Comparison of ENCODE assay signal across 14 mouse cellular contexts in genomic region chr8:107130028-107130427, GRCm38 (mm10). TPM values are rescaled to one million over a fixed set of nuclear protein-coding genes. Genes with fewer than 3 reads are reported as not detected.
A peak's percentile ranks its signal among the peaks of the same experiment; 100 is the strongest.
DNase-seq lines count a peak whose midpoint lies in the region; ATAC-seq and TF ChIP-seq lines count a peak whose summit lies in the region.
"Had no signal": no experiment of that assay in that cellular context is flagged by ENCODE, and none has a peak within 500 bp of the region (broad histone marks: within the 10 kb centered on the region; RNA-seq: fewer than 3 reads in every experiment).

No protein-coding gene starts in this region.

- H3K27me3 ChIP-seq in heart, embryonic 14.5 days (ENCODE audit: control insufficient read depth, insufficient read depth, low read length) = no peaks in the 10 kb centered on the region
- H3K27me3 ChIP-seq: hindbrain, embryonic 15.5 days had no signal

- peaks cover 27 to 36% of the 10 kb centered on the region in 2 experiments for H3K4me1 ChIP-seq in heart, embryonic 14.5 days (ENCODE audit: control insufficient read depth in 2 of 2, insufficient read depth in 2 of 2, low read length in 2 of 2)
- H3K4me1 ChIP-seq: hindbrain, embryonic 15.5 days had no signal

- intact Hi-C loops in left cerebral cortex, adult 2 months (cut with DNase I) = no loop called here

- H3K36me3 ChIP-seq in heart, embryonic 14.5 days (ENCODE audit: control insufficient read depth, insufficient read depth, low read length) = no peaks in the 10 kb centered on the region
- H3K36me3 ChIP-seq: hindbrain, embryonic 15.5 days had no signal

- H3K4me3 ChIP-seq in heart, embryonic 14.5 days (ENCODE audit: control insufficient read depth in 1 of 2, insufficient read depth in 1 of 2, low read depth in 1 of 2, low read length in 2 of 2) = no peak overlapping the region
- H3K4me3 ChIP-seq in left cerebral cortex, adult 2 months = no peak overlapping the region
- H3K4me3 ChIP-seq: erythroblast, embryonic 14.5 days; hindbrain, embryonic 15.5 days had no signal

- peak overlapping the region; percentile 86 to 93 for H3K27ac ChIP-seq in heart, embryonic 14.5 days (replicated peaks in 1 of 2; ENCODE audit: control insufficient read depth in 1 of 2, insufficient read depth in 1 of 2, low read depth in 2 of 2, low read length in 2 of 2)
- peak overlapping the region; percentile 19; the same call in 1 of the 2 replicates for H3K27ac ChIP-seq in left cerebral cortex, adult 2 months
- H3K27ac ChIP-seq: hindbrain, embryonic 15.5 days had no signal

- no peak for ATAC-seq in heart, embryonic 14.5 days (ENCODE audit: insufficient number of reproducible peaks, insufficient read depth, low FRiP score, low read depth)

- no peak for TF ChIP-seq CTCF in left cerebral cortex, adult 2 months (IDR thresholded peaks at IDR 0.05)

- WGBS in heart, embryonic 14.5 days = 85% methylated on average over 6 of the region's 6 CpGs

- H3K4me2 ChIP-seq in heart, embryonic 14.5 days (ENCODE audit: low read length) = no peak overlapping the region
- H3K4me2 ChIP-seq: hindbrain, embryonic 15.5 days had no signal

- H3K9me3 ChIP-seq in heart, embryonic 14.5 days (ENCODE audit: control insufficient read depth, low read length) = no peaks in the 10 kb centered on the region
- H3K9me3 ChIP-seq: hindbrain, embryonic 15.5 days had no signal

- no peak overlapping the region for H3K9ac ChIP-seq in heart, embryonic 14.5 days (ENCODE audit: low read length)
- H3K9ac ChIP-seq: hindbrain, embryonic 15.5 days had no signal

- DNase-seq in adrenal gland, postnatal 14 days = peak; percentile 21
- no peak for DNase-seq in adrenal gland, postnatal 4 days (ENCODE audit: low spot score in 2 of 2)
- no peak for DNase-seq in heart, postnatal 4 days
- no peak for DNase-seq in left cerebral cortex, adult 2 months (ENCODE audit: extremely low spot score in 1 of 2, low spot score in 2 of 2)
- DNase-seq in left cerebral cortex, adult 18-20 months (ENCODE audit: low spot score in 2 of 2) = no peak
- DNase-seq in fat pad, adult 2 months (ENCODE audit: extremely low read depth, low read depth, low spot score) = peak; percentile 84
- no peak for DNase-seq in urinary bladder, postnatal 10 days (ENCODE audit: low spot score)
- DNase-seq: cerebellum, adult 11 months; gastrocnemius, postnatal 10 days; liver; thymus, postnatal 25 days had no signal

RNA-seq across cellular contexts. Expression of gene Cyb5b, which starts 20.4 kb away (rescaled TPM):
- total RNA-seq in adrenal gland, postnatal 14 days (2021) = 260 and 305 TPM in 2 replicates
- 100 to 1,000 TPM; 297 to 305 TPM for total RNA-seq in adrenal gland, postnatal 4 days (2021)
- 65.6 and 71.9 TPM in 2 replicates for polyA plus RNA-seq in heart, embryonic 14.5 days (2014; fragmentation: Nextera tagmentation; extraction: Ambion mirVana)
- total RNA-seq in heart, postnatal 4 days (2021) = 10 to 100 TPM; 55.6 to 59.6 TPM
- 10 to 100 TPM; 92.3 to 93.6 TPM for total RNA-seq in left cerebral cortex, adult 2 months (2021)
- total RNA-seq in left cerebral cortex, adult 18-20 months (2021) = 10 to 100 TPM; 95.1 to 98.8 TPM

RNA-seq across cellular contexts. Expression of gene Terf2, which starts 33.7 kb away (rescaled TPM):
- 25.0 and 26.2 TPM in 2 replicates for total RNA-seq in adrenal gland, postnatal 14 days (2021)
- 10 to 100 TPM; 35.7 to 38.4 TPM for total RNA-seq in adrenal gland, postnatal 4 days (2021)
- polyA plus RNA-seq in heart, embryonic 14.5 days (2014; fragmentation: Nextera tagmentation; extraction: Ambion mirVana) = 8.3 and 9.8 TPM in 2 replicates
- total RNA-seq in heart, postnatal 4 days (2021) = 10 to 100 TPM; 20.2 to 25.1 TPM
- total RNA-seq in left cerebral cortex, adult 2 months (2021) = 10 to 100 TPM; 39.1 to 39.2 TPM
- total RNA-seq in left cerebral cortex, adult 18-20 months (2021) = 10 to 100 TPM; 37.2 to 39.0 TPM

Comparison
In these comparisons a context has a peak if more than half of its experiments do, and no peak if none do; other contexts are left out.
1. DNase-seq: peak in adrenal gland, postnatal 14 days (single experiment) and fat pad, adult 2 months (single experiment); none in adrenal gland, postnatal 4 days (0 of 2), heart, postnatal 4 days (single experiment), left cerebral cortex, adult 2 months (0 of 2), left cerebral cortex, adult 18-20 months (0 of 2) and urinary bladder, postnatal 10 days (single experiment).